Mouse (Mus musculus) c-Kit-positive CD71-negative TER-119-negative erythroid progenitor cells, embryonic 14.5 days (primary cell): ENCODE measurements around the gene Nrxn3.
A peak's percentile ranks its signal among the peaks of the same experiment; 100 is the strongest.

Source experiments
- DNase-seq: peaks from one replicate; pipeline ENCODE4 v3.0.0-alpha.2; 2013; ENCODE audit warnings: low read depth

Gene Nrxn3

DNA sequence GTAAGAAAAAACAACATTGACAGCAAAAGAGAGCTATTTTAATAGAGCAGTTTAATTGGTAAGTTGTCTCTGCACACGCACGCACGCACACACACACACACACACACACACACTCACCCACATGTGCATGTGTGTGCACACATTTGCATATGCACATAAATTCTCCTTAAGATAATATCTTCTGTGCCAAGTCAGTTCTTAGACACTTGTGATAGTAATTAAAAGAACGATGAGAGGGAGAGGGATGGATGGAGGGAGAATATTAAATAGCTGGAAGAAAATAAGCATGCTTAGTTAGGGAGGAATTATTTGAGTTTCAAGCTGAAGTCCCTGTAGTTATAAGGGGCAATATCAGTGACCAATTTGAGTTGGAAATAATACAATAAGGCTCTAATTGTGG lies 203.6 kb downstream of the Nrxn3 start:
- DNase-seq, result no peak

- DNase-seq, result no peak
Measured at GRCm38 (mm10) chr12:88931713-88932112, 209.0 kb downstream of the Nrxn3 start.

GRCm38 (mm10) chr12:88939679-88940078 lies 217.0 kb downstream of the Nrxn3 start:
- DNase-seq, result no peak

- DNase-seq, result no peak
Measured at GRCm38 (mm10) chr12:88944967-88945366, 222.3 kb downstream of the Nrxn3 start.

DNA sequence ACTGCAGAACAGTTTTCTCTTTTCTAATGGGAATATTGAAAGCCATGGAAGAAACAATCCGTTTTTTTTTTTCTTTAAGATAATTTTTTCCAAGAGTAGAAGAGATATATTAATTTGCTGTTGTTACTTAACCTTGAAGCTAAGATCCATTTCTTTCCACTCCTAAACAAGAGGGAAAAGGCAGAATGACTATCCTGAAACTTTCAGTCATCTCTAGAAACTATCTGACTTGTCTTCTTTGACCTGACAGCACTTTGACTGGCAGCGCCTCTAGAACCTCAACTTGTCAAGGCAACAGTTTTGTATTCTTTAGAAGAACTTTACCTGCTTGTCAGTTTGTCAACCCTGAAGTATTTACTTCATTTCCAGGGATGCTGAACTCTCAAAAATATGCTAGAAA lies 227.2 kb downstream of the Nrxn3 start:
- no peak for DNase-seq

- DNase-seq, result no peak
Measured at GRCm38 (mm10) chr12:88952937-88953600, 230.4 kb downstream of the Nrxn3 start.

GRCm38 (mm10) chr12:88953801-88954200 lies 231.1 kb downstream of the Nrxn3 start:
- no peak for DNase-seq

DNA sequence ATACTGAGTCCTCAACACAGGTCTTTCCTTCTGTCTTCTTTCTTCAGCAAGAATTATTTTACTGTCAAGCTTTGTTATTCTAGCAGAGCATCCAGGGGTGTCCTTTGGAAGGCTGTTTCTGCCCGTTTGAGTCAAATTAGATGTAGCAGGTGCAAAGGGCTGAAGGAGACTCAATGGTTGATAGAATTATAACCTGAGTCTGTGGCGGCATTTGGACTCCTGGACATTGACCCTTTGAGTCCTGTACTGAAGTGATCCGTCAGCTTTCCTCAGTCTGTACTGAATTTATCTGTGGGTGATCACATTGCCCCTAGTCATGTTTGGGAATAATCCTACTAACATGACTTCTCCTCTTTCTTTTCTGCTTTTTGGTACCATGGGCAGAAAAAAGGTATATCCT lies 234.8 kb downstream of the Nrxn3 start:
- DNase-seq, result no peak

DNA sequence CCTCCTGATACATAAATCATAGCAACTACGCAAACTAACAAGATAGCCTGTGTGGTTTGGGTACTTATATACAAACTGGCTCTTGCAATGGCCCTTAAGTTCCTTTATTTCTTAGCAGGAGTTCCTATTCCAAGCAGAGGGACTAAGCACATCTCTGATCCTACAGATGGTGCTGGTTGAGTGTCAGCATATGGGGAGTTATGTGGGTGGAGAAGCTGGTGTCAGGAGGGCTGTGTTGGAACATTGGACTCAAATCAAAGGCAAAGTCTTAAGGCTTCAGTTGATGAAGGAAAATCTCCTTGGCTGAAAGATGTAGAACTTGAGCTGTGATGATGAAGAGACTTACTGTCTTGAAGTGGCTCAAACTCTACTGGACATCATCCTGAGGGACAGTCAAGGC lies 238.1 kb downstream of the Nrxn3 start:
- DNase-seq, result no peak

DNA sequence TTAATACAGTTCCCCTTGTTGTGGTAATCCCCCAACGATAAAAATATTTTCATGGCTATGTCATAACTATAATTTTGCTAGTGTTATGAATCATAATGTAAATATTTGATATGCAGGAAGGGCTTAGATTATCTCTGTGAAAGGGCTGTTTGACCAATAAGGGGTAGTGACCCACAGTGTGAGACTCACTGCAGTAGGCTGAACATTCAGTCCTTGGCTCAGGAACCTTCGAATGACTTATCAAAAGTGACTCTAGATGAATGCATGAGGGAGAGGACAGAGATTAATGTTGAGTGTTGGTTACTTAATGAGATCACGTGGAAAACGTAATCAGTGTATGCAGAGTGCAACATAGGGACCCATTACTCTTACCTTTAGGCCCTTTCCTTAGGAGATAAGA lies 243.7 kb downstream of the Nrxn3 start:
- no peak for DNase-seq

DNA sequence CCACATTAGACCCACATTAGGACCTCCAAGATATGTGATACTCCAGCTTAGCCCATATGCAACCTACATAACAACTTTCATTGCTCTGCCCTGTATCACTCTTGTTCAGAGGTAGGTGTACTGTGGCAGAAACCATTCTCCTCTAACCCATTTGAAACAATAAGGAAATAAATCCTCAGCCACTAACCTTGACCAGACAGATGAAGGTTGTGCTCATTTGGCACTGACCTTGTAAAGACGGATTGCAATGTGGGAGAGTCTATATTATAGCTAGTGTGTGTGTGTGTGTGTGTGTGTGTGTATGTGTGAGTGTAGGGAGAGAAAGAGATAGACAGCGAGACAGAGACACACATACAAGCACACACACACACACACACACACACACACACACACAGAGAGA lies 253.9 kb downstream of the Nrxn3 start:
- DNase-seq, result no peak

- peak; percentile 26 for DNase-seq
Measured at GRCm38 (mm10) chr12:88983688-88984330, 261.1 kb downstream of the Nrxn3 start.

DNA sequence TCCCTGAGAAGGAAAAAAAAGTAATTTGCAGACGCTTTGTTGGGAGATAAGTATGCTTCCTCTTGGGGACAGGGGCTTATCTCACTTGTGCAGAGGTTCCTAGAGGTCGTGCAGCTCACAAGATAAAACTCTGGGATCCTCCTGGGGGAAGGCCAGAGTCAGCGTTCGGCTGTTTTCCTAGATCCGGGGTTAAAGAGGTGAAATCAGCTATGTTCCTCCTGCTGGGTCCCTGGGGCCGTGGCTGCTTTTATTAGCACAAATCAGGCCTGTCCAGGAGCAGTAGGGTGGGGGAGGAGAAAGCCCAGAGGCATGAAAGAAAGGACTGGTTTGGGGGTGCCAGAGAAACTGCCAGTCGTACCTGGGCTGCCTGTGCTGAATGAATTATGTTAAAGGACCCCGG lies 261.7 kb downstream of the Nrxn3 start:
- peak; percentile 49 for DNase-seq

DNA sequence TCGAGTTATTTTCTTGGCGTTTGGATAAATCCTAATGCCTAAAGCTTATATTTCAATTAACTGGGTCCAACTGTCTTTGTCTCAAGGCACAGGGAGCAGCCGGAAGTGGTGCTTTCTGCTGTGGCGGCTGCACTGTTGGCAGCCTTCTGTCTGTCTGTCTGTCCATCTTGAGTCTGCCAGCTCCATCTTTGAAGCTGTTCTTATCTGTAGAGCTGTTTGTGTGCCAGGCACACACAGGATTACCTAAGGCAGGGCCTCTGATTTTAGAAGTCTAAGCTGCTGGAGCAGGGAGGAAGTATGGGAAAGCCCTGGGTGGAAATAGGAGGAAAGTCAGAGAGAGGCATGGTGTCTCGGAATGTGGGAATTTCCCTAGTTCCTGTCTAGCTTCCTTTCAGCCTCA lies 262.1 kb downstream of the Nrxn3 start:
- no peak for DNase-seq

DNA sequence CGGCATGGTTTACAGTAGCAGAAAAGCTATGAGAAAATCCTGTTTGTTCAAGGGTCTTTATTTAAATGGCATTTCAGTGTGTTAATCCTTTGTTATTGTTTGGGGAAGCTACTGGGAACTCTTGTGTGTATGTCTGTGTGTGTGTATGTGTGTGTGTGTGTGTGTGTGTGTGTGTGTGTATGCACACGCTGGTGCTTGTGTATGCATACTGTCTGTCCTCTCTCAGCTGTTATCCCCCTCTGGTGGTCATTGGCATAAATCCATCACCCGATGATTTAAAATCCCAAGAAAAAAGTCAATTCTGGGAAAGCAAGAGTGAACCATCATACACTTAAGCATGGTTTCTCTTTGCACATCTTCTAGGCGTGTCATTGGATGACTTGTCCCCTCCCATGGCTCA lies 264.4 kb downstream of the Nrxn3 start:
- no peak for DNase-seq

GRCm38 (mm10) chr12:88990753-88991152 lies 268.1 kb downstream of the Nrxn3 start:
- no peak for DNase-seq

GRCm38 (mm10) chr12:88992141-88992540 lies 269.5 kb downstream of the Nrxn3 start:
- DNase-seq, result peak; percentile 31

- DNase-seq, result no peak
Measured at GRCm38 (mm10) chr12:88993788-88994187, 271.1 kb downstream of the Nrxn3 start.

DNA sequence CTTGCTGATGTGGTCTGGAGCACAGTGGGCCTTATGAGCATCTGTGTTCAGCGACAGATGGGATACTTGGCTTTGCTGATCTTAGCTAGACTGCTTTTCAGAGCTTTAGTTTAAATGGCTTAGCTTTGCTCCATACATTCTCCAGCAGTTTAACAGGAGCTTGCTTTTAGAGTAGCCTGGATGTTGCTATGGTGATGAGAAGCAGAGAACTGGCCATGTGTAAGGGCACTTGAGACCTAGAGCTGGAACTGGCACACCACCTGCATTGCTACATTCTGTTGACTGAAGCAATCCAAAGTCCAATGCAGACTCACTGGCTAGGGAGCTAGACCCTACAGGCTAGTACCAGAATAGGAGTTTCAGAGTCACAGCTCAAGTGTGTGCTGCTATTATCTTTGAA lies 293.8 kb downstream of the Nrxn3 start:
- no peak for DNase-seq

DNA sequence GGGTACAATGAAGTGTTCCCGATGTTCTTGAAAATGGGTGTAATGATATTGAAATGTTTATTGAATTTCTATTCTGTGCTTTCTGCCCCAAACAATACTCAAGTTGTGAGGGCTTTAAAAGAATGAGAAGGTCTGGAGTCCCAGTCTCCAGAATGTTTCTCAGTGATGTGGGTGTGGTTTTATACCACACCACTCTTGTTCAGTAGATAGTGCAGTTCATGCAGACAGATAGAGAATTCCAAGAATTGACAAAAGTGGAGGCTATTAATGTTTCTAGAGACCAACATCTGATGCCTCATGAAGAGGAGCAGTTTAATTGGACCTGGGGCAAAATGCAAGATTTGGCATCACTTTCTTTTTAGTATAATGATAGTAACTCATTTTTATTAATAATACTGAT lies 302.5 kb downstream of the Nrxn3 start:
- no peak for DNase-seq

DNA sequence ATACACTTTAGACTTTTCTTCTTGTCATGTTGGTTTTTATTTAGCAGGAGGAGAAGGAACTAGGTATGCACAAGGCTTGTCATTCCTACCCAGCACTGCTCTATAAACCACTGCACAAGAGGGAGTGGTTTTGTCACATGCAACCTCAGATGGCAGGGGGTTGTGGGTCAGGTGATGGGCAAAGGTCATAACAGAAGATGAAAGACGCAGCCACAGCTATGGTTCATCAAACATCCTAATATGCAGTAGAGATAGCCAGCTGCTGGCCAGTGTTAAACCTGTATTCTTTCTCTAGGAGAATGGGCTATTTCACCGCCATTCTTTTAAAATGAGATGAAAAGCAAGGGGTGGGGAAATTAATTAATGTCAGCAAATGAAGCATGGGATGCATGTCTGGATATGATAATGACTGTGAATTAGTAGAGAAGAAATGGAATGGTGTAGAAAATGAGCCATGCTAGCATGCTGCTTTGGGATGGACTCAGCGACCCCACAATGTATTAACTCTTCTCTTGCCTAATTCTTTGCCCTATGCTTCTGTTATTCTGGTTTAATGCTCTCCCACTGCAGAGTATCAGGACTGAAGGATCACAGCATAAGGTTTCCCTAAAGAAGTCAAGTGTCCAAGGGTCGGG lies 313.4 kb downstream of the Nrxn3 start:
- DNase-seq, result no peak

GRCm38 (mm10) chr12:89040151-89040550 lies 317.5 kb downstream of the Nrxn3 start:
- no peak for DNase-seq

GRCm38 (mm10) chr12:89041429-89042107 lies 318.9 kb downstream of the Nrxn3 start:
- DNase-seq, result no peak
